Mouse (Mus musculus) neural tube, embryonic 11.5 days (tissue): ENCODE results near the gene Rgcc. TPM values are rescaled to one million over a fixed set of nuclear protein-coding genes. Genes with fewer than 3 reads are reported as not detected.

Experiments used
- ATAC-seq: fragments of 200-750 bp; cut with Nextera tagmentation; 2 replicates; pipeline ENCODE4 v1.8.0; 2017; ENCODE audit warnings: moderate number of reproducible peaks, mild to moderate bottlenecking, moderate TSS enrichment, moderate library complexity; ENCODE audit not compliant: insufficient read depth, low FRiP score, low TSS enrichment
- DNase-seq: peaks from one replicate; pipeline ENCODE4 v3.0.0-alpha.2; 2015; ENCODE audit warnings: low spot score
- H3K27ac ChIP-seq: fragments of 300-500 bp; sonication (generic); 2 replicates; pipeline ENCODE4 v1.5.1; 2014; ENCODE audit warnings: low read depth, mild to moderate bottlenecking, low read length
- H3K27me3 ChIP-seq: fragments of 300-500 bp; sonication (generic); 2 replicates; pipeline ENCODE4 v1.6.1; 2014; ENCODE audit warnings: mild to moderate bottlenecking, low read length, mixed read lengths; ENCODE audit not compliant: control insufficient read depth, insufficient read depth
- H3K36me3 ChIP-seq: fragments of 300-500 bp; sonication (generic); 2 replicates; pipeline ENCODE4 v1.6.1; 2014; ENCODE audit warnings: mild to moderate bottlenecking, low read length, moderate library complexity, mixed read lengths; ENCODE audit not compliant: control insufficient read depth, insufficient read depth
- H3K4me1 ChIP-seq: fragments of 300-500 bp; sonication (generic); 2 replicates; pipeline ENCODE4 v1.6.1; 2014; ENCODE audit warnings: low read length, mixed read lengths; ENCODE audit not compliant: control insufficient read depth, insufficient read depth
- H3K4me2 ChIP-seq: fragments of 300-500 bp; sonication (generic); 2 replicates; pipeline ENCODE4 v1.6.1; 2014; ENCODE audit warnings: low read depth, mild to moderate bottlenecking, moderate library complexity
- H3K4me3 ChIP-seq: fragments of 300-500 bp; sonication (generic); 2 replicates; pipeline ENCODE4 v1.5.1; 2014; ENCODE audit warnings: low read depth, low read length
- H3K9ac ChIP-seq: fragments of 300-500 bp; sonication (generic); 2 replicates; pipeline ENCODE4 v1.6.1; 2014; ENCODE audit warnings: mild to moderate bottlenecking, low read length
- H3K9me3 ChIP-seq: fragments of 300-500 bp; sonication (generic); 2 replicates; pipeline ENCODE4 v1.6.1; 2016; ENCODE audit warnings: low read length; ENCODE audit not compliant: control insufficient read depth
- WGBS: fragments of 180-500 bp; shearing (Covaris S2); extraction: QIAGEN DNeasy Blood & Tissue Kit; methylation state at CpG from one replicate; pipeline ENCODE4 v1.1.7; 2014; 5-methylcytosine and 5-hydroxymethylcytosine counted together
- polyA plus RNA-seq: library from polyadenylated mRNA; unstranded; fragments of >200 nt; fragmentation: Nextera tagmentation; extraction: Ambion mirVana; gene quantifications from 2 replicates; pipeline ENCODE4 v1.2.1, GENCODE M21; 2014

The Rgcc gene
- polyA plus RNA-seq, 1 experiment from 2014 or later = 51.8 TPM

GRCm38 (mm10) chr14:79296836-79297235 lies 4.6 kb downstream of the Rgcc start:
- ATAC-seq (no peak), DNase-seq (no peak)
- Histone ChIP-seq H3K27ac (no peak overlapping the region), H3K9me3 (no peaks in the 10 kb centered on the region), H3K9ac (no peak overlapping the region), H3K4me1 (peaks cover 5% of the 10 kb centered on the region; the same call in 1 of the 2 replicates), H3K4me3 (no peak overlapping the region), H3K27me3 (peaks cover 12% of the 10 kb centered on the region), H3K4me2 (no peak overlapping the region), H3K36me3 (no peaks in the 10 kb centered on the region)
- WGBS = 57% methylated on average over 5 of the region's 5 CpGs

DNA sequence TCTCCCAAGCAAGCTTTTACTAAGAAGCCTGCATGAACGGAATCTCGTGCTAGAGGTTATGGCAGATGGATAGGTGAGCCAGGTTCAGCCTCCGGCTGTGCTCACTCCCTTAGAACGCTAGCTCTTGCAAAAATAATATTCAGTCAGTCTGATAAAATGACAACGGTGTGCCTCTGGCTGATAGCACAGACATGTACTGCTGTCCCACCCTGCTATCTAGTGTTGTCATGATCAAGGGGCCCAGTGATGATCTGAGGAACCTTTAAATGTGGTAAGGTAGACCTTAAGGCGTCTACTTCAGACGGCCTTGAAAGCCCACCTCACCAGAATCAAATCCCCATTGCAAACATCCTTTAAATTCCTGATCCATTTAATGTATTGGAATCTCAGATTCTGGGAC lies 5.2 kb downstream of the Rgcc start:
- Histone ChIP-seq H3K4me2 (no peak overlapping the region), H3K9ac (no peak overlapping the region), H3K27me3 (peaks cover 12% of the 10 kb centered on the region), H3K27ac (no peak overlapping the region), H3K4me3 (no peak overlapping the region), H3K36me3 (no peaks in the 10 kb centered on the region), H3K9me3 (no peaks in the 10 kb centered on the region), H3K4me1 (peaks cover 4% of the 10 kb centered on the region; the same call in 1 of the 2 replicates)
- 85% methylated on average over 7 of the region's 7 CpGs for WGBS
- DNase-seq = no peak
- no peak for ATAC-seq

DNA sequence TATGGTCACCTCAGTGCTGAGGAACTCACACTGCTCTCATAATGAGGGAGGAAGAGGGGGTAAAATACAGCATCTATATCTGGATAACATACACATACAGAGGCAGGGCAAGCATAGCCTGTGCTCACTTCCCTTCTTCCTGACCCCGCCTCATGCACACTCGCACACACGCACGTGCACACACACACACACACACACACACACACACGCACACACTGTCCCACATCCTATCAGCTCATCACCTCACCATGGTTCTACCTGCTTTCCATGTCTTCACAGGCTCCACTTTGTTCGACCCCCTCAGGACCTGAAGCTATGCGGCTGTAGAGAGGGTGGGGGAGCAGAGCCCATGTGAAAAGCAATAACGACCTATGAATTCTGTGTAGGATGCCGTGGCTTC lies 5.9 kb downstream of the Rgcc start:
- Histone ChIP-seq H3K9me3 (no peaks in the 10 kb centered on the region), H3K4me2 (no peak overlapping the region), H3K27me3 (peaks cover 6% of the 10 kb centered on the region; the same call in 1 of the 2 replicates), H3K27ac (no peak overlapping the region), H3K4me3 (no peak overlapping the region), H3K36me3 (no peaks in the 10 kb centered on the region), H3K4me1 (peaks cover 5% of the 10 kb centered on the region; the same call in 1 of the 2 replicates), H3K9ac (no peak overlapping the region)
- WGBS = 91% methylated on average over 9 of the region's 9 CpGs
- no peak for ATAC-seq
- DNase-seq = no peak

- Histone ChIP-seq H3K4me3 (no peak overlapping the region), H3K9me3 (no peaks in the 10 kb centered on the region), H3K4me1 (peaks cover 5% of the 10 kb centered on the region; the same call in 1 of the 2 replicates), H3K36me3 (no peaks in the 10 kb centered on the region), H3K27ac (no peak overlapping the region), H3K27me3 (peaks cover under 1% of the 10 kb centered on the region; the same call in 1 of the 2 replicates), H3K4me2 (no peak overlapping the region), H3K9ac (no peak overlapping the region)
- DNase-seq (no peak), ATAC-seq (no peak)
- 69% methylated on average over 5 of the region's 5 CpGs for WGBS
Observed at GRCm38 (mm10) chr14:79294950-79295349, 6.5 kb downstream of the Rgcc start.

DNA sequence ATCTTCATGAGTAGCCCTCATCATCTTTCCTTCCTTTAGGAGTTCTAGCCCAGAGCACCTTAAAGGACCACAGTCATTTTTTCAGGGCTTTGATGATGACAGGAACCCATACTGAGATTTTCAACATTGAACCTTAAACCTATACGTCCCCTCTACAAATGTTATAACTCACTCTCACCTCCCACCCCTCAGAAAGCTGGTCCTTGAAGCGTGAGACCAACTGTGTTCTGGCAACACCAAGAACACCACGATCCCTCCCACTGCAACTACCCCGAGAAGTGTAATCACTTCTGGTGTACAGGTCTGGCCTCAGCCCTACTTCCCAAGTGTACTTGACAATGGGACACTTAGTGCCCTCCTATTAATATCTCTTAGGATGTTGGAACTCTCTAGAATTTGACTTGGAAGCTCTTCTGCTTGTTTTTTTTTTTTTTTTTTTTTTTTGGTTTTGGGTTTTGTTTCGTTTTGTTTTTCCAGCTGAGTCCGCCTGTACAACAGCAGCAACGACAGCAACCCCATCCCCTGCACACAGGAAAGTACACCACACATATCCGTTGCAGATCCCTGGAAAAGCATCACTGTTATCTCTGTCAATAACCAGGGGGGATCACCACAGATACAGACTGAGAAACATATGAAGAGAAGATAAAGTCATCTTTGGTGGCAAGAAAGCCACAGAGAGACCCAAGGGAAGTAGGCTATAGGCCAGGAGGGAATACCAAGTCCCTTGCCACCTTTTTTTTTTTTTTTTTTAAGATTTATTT lies 7.2 kb downstream of the Rgcc start:
- peaks cover 5% of the 10 kb centered on the region; the same call in 1 of the 2 replicates for H3K4me1 ChIP-seq
- no peak for ATAC-seq

DNA sequence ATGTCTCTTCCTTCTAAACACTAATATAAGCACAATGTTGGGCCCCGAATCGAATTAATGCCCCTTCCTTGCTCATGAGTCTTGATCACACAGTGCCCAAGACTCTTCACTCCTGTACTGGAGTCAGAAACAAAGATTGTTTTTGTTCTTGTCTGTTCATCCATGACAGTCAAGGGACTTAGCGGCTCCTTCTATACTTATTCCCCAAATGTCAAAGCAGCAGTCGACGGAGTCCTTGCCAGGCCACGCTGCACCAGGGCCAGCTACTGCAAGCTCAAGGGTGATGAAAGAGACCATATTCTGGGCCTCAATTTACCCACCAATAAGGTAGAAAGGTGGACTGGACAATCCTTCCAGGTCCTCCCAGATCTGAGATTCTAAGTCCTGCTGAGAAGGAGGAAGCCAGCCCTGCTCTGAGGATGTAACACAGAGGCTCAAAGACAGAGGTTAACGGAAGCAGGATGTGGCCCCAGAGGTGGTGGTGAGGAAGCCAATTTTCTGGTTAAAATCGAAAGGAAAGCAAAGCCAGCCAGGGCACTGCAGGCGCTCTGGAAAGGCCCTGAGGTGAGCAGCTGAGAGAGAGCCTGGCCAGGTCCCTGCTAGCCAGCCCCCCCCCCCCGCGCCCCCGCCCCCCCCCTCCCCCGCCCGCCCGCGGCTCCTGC lies 8.2 kb downstream of the Rgcc start:
- H3K4me1 ChIP-seq = peaks cover 5% of the 10 kb centered on the region; the same call in 1 of the 2 replicates
- WGBS = 39% methylated on average over 14 of the region's 16 CpGs

More for the DNA sequence above, 7.2 kb downstream of the Rgcc start:
- Histone ChIP-seq H3K27me3 (no peaks in the 10 kb centered on the region), H3K4me3 (no peak overlapping the region), H3K9me3 (no peaks in the 10 kb centered on the region), H3K4me2 (no peak overlapping the region), H3K9ac (no peak overlapping the region), H3K36me3 (no peaks in the 10 kb centered on the region), H3K27ac (no peak overlapping the region)
- 78% methylated on average over 8 of the region's 8 CpGs for WGBS
- no peak for DNase-seq

DNA sequence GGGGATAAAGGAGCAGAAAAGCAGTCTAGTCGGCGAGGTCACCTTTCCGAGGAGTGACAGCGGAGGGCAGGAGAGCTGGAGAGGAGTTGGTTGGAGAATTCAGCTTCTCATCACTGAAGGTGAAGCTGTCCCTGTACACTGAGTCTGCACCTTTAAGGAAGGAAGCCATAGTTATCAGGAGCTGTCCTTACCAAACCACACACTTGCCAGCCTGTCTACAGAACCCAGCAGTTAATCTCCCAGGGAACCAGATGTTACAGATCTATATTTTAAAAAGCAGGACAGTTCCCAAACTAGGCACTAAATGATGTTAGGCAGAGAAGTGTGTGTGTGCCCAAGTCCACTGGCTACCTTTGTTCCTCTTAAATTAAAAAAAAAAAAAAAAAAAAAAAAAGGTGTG lies 9.8 kb downstream of the Rgcc start:
- no peak overlapping the region for H3K4me2 ChIP-seq
- ATAC-seq (no peak), DNase-seq (no peak)
- peaks cover 5% of the 10 kb centered on the region; the same call in 1 of the 2 replicates for H3K4me1 ChIP-seq
- no peaks in the 10 kb centered on the region for H3K36me3 ChIP-seq
- no peak overlapping the region for H3K4me3 ChIP-seq
- no peak overlapping the region for H3K9ac ChIP-seq
- WGBS = 82% methylated on average over 4 of the region's 4 CpGs
- no peaks in the 10 kb centered on the region for H3K27me3 ChIP-seq
- H3K27ac ChIP-seq = no peak overlapping the region
- no peaks in the 10 kb centered on the region for H3K9me3 ChIP-seq

More for the DNA sequence above, 8.2 kb downstream of the Rgcc start:
- DNase-seq = no peak
- H3K4me2 ChIP-seq = no peak overlapping the region
- H3K4me3 ChIP-seq = no peak overlapping the region
- no peak overlapping the region for H3K9ac ChIP-seq
- H3K27ac ChIP-seq = no peak overlapping the region
- H3K36me3 ChIP-seq = no peaks in the 10 kb centered on the region
- no peaks in the 10 kb centered on the region for H3K9me3 ChIP-seq
- H3K27me3 ChIP-seq = no peaks in the 10 kb centered on the region
- no peak for ATAC-seq

- no peaks in the 10 kb centered on the region for H3K9me3 ChIP-seq
- no peak overlapping the region for H3K9ac ChIP-seq
- H3K4me1 ChIP-seq = peaks cover 5% of the 10 kb centered on the region; the same call in 1 of the 2 replicates
- no peak overlapping the region for H3K27ac ChIP-seq
- WGBS = 25% methylated on average over 15 of the region's 15 CpGs
- DNase-seq (no peak), ATAC-seq (no peak)
- H3K4me3 ChIP-seq = no peak overlapping the region
- H3K36me3 ChIP-seq = no peaks in the 10 kb centered on the region
- no peak overlapping the region for H3K4me2 ChIP-seq
- H3K27me3 ChIP-seq = no peaks in the 10 kb centered on the region
Observed at GRCm38 (mm10) chr14:79290683-79291425, 10.6 kb downstream of the Rgcc start.
